Mouse (Mus musculus) mouse trophoblast stem cell (cell line): Measurements from ENCODE around the gene Gpd2.

Experiments used
- in situ Hi-C, 2 experiments: fragments of 300-500 bp; cut with MseI, MboI; formaldehyde crosslinking; loops; 2 replicates in 1 of 2; 3 replicates in 1 of 2; pipeline ENCODE4 v1.15.1; 2025

The Gpd2 gene

GRCm38 (mm10) chr2:57237475-57237919, at the start of gene Gpd2:
TSS of gene Gpd2 (plus strand) at chr2:57237635.
- in situ Hi-C loops, result no loop called here

- in situ Hi-C loops, result no loop called here
Measured at GRCm38 (mm10) chr2:57188237-57188636, 49.2 kb upstream of the Gpd2 start.

- in situ Hi-C loops, result no loop called here
Measured at GRCm38 (mm10) chr2:57190884-57191283, 46.6 kb upstream of the Gpd2 start.

- in situ Hi-C loops, result no loop called here
Measured at GRCm38 (mm10) chr2:57199046-57199445, 38.4 kb upstream of the Gpd2 start.

- in situ Hi-C loops, result no loop called here
Measured at GRCm38 (mm10) chr2:57208472-57209083, 28.9 kb upstream of the Gpd2 start.

GRCm38 (mm10) chr2:57211049-57212001, 26.1 kb upstream of the Gpd2 start:
- in situ Hi-C loops, result no loop called here

GRCm38 (mm10) chr2:57213364-57213763, 24.1 kb upstream of the Gpd2 start:
- in situ Hi-C loops, result no loop called here

- in situ Hi-C loops, result no loop called here
Measured at GRCm38 (mm10) chr2:57223288-57224026, 14.0 kb upstream of the Gpd2 start.

- in situ Hi-C loops, result no loop called here
Measured at GRCm38 (mm10) chr2:57225236-57225635, 12.2 kb upstream of the Gpd2 start.

- in situ Hi-C loops, result no loop called here
Measured at GRCm38 (mm10) chr2:57227425-57227824, 10.0 kb upstream of the Gpd2 start.

- in situ Hi-C loops, result no loop called here
Measured at GRCm38 (mm10) chr2:57229647-57230240, 7.7 kb upstream of the Gpd2 start.

GRCm38 (mm10) chr2:57231432-57231831, 6.0 kb upstream of the Gpd2 start:
- in situ Hi-C loops, result no loop called here

- in situ Hi-C loops, result no loop called here
Measured at GRCm38 (mm10) chr2:57232328-57232727, 5.1 kb upstream of the Gpd2 start.

- in situ Hi-C loops, result no loop called here
Measured at GRCm38 (mm10) chr2:57236246-57236645, 1.2 kb upstream of the Gpd2 start.

- in situ Hi-C loops, result no loop called here
Measured at GRCm38 (mm10) chr2:57237026-57237425, 409 bp upstream of the Gpd2 start.

GRCm38 (mm10) chr2:57237920-57238613, 632 bp downstream of the Gpd2 start:
- in situ Hi-C loops, result no loop called here

GRCm38 (mm10) chr2:57238614-57239165, 1.3 kb downstream of the Gpd2 start:
- in situ Hi-C loops, result no loop called here

- in situ Hi-C loops, result no loop called here
Measured at GRCm38 (mm10) chr2:57239356-57239755, 1.9 kb downstream of the Gpd2 start.

- in situ Hi-C loops, result no loop called here
Measured at GRCm38 (mm10) chr2:57243987-57244386, 6.6 kb downstream of the Gpd2 start.

- in situ Hi-C loops, result no loop called here
Measured at GRCm38 (mm10) chr2:57245721-57246328, 8.4 kb downstream of the Gpd2 start.
